Mouse (Mus musculus) left cerebral cortex, postnatal 36 days (tissue): ENCODE results near the gene Rpa2. TPM values are rescaled to one million over a fixed set of nuclear protein-coding genes. Genes with fewer than 3 reads are reported as not detected.

Experiments used
- DNase-seq, 2 experiments: peaks; one replicate each; pipeline ENCODE4 v3.0.0; 2021 to 2022; ENCODE audit warnings: low spot score in 2 of 2, mixed read lengths in 1 of 2
- intact Hi-C: fragments of 180-260 bp; cut with DNase I; formaldehyde crosslinking; loops from one replicate; pipeline ENCODE4 v1.15.1; 2025
- total RNA-seq, 2 experiments: library from RNA; stranded (reverse); gene quantifications; 2 replicates each; pipeline ENCODE4 v1.2.3; 2021

The Rpa2 gene
- total RNA-seq, 2 experiments from 2014 or later, result 13.3 to 14.9 TPM

DNA sequence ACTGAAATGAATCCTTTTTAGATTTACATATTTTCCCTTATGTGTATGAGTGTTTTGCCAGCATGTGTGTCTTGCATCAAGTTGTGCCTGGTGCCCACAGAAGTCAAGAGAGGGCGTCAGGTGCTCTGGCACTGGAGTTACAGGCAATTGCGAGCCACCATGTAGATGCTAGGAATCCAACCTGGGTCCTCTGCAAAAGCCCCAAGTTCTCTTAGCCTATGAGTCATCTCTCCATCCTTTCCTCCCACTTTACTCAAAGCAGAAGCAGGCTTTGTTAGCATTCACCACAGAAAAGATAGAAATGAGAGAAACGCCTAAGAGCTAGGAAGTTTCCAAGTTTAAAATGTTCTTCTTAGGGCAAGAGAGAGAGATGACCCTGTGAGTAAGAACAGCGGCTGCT lies 31.7 kb downstream of the Rpa2 start:
- DNase-seq, result no peak
- intact Hi-C loops, result no loop called here

DNA sequence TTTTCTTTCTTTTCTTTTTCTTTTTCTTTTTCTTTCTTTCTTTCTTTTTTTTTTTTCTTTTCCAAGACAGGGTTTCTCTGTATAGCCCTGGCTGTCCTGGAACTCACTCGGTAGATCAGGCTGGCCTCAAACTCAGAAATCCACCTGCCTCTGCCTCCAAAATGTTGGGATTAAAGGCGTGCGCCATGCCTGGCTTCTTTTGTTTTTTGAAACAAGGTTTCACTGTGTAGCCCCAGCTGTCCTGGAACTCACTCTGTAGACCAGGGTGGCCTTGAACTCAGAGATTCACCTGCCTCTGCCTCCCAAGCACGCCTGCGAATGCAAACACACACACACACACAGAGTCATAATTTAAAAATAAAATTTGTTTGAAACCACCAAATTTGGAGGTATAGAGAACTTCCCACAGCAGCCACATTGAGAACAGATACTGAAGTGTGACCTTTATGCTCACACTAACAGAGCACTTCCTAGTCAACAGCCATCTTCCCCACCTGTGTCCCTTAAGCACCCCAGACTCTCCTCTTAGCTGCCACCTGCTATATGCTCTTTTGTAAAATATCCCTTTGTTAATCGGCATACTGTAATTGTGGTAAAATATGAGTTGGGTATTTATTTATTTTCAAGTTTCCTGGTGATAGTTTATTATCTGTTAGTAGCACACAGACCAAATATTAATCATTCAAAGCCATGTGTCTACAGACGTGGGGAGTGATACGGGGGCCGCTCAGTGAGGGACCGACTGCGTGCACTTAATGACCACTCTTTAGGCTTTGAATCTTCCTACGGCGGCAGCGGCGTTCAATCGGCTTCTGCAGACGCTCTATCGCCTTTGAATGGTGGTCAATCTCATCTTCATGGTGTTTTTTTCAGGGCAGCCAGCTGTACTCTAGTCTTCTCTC lies 33.3 kb downstream of the Rpa2 start:
- intact Hi-C loops, result no loop called here
- DNase-seq, result no peak

DNA sequence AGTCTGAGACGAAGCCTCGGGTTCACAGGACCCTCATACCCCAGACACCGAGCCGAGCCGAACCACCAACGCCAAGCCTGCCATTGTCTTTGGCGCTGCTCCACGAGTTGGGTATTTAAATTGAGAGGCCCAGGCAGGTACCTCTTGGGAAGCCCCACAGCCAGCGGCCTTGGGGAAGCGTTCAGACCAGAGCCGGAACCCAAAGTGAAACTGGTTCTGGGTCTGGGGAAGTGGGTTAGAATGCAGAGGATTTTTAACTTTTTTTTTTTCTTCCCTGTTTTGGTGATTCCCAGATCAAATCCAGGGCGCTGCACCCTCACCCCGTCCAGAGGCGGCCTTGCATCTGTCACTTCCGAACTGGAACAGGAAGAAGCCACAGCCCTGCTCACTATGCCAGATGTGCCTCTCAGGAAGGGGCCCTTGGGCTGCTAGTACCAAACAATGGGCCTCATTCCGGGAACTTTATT lies 34.1 kb downstream of the Rpa2 start:
- DNase-seq, result no peak
- intact Hi-C loops, result no loop called here

DNA sequence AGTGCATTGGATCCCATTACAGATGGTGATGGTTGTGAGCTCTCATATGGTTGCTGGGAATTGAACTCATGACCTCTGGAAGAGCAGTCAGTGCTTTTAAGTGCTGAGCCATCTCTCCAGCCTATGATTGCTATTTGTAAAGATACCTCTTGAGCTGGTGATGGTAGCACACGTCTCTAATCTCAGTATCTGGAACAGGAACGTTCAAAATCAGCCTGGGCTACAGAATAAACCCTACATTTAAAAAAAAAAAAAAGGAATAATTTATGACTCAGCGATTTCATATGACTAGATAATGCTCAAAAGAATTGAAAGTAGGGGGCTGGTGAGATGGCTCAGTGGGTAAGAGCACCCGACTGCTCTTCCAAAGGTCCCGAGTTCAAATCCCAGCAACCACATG lies 35.1 kb downstream of the Rpa2 start:
- DNase-seq, result no peak
- intact Hi-C loops, result no loop called here

DNA sequence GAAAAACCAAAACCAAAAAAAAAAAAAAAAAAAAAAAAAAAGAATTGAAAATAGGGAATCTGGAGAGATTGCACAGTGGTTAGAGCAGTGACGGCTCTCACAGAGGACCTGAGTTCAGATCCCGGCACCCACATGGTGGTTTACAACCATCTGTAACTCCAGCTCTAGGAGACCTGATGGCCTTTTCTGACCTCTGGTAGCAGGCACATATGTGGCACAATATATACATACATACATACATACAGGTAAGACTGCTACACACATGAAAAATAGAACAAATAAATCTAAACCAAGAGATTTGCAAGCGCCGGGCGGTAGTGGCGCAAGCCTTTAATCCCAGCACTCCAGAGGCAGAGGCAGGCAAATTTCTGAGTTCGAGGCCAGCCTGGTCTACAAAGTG lies 35.7 kb downstream of the Rpa2 start:
- DNase-seq, result no peak
- intact Hi-C loops, result no loop called here

DNA sequence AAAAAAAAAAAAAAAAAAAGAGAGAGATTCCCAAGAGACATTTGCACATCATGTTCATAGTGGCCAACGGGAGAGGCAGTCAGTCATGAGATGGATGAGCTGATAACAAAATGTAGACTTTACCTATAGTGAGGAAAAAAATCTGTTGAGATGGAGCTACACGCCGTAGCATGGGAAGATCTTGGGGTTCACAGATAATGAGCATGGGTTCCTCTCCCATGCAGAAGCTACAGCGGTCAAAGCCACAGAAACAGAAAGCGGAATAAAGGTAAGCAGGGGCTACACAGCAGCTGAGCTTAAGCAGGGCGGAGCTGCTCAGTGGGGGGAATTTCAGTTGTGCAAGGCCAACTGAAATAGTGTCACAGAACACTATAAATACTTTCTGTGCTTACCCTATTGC lies 36.2 kb downstream of the Rpa2 start:
- intact Hi-C loops, result no loop called here
- no peak for DNase-seq

DNA sequence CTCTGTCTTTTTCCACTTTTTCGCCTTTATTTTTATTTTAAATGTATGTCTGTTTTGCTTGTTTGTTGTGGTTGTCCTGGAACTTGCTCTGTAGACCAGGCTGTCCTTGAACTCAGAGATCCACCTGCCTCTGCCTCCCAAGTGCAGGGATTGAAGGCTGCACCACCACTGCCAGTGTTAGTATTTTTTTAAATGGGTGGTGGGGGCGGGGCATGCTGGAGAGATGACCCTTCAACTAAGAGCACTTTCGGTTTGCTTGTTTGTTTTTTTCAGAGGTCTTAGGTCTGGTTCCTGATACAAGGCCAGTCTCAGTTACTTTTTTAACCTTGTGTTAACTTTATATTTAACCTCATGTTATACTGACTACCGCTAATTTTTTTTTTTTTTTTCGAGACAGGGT lies 37.0 kb downstream of the Rpa2 start:
- intact Hi-C loops, result no loop called here
- no peak for DNase-seq

DNA sequence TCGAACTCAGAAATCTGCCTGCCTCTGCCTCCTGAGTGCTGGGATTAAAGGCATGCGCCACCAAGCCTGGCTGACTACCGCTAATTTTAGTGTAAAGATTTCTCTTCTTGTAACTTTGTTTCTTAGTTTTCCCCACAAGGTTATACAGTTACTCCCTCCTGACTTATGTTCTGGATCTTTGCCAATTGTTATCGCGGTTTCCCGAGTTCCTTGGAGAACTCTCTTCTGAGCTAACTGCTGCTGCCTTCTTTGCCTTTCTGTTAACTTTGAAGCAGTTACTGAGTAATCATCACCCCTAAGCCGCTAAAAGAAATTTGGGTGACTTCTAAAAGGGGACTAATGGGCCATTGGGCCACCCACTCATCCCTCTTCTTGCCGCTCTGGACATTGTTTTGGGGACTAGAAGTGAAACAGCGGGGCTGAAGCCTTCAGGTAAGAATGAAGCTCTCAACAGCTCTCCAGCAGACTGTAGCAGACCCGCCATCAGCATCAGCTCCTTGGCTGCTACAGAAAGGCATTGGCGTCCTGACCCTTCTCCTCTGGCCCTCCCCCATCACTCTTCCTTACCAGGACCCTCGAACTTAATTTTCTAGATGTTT lies 37.6 kb downstream of the Rpa2 start:
- no peak for DNase-seq
- intact Hi-C loops, result no loop called here

DNA sequence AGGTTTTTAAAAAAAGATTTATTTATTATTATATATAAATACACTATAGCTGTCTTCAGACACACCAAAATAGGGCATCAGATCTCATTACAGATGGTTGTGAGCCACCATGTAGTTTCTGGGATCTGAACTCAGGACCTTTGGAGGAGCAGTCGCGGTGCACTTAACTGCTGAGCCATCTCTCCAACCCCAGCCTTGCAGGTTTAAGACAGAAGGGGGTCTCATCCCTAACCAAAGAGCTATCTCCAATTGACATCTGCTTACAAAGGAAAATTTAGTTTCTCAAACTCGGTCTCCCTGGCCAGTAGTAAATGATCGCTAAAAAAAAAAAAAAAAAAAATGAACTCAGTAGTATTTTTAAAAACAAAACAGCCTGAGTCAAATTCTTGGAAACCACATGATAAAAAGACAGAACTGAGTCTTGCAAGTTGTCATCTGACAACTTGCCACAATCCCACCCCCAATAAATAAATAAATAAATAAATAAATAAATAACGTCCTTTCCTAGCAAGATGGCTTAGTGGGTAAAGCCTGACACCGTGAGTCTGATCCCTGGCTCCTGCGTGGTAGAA lies 38.6 kb downstream of the Rpa2 start:
- DNase-seq, result no peak
- intact Hi-C loops, result no loop called here

DNA sequence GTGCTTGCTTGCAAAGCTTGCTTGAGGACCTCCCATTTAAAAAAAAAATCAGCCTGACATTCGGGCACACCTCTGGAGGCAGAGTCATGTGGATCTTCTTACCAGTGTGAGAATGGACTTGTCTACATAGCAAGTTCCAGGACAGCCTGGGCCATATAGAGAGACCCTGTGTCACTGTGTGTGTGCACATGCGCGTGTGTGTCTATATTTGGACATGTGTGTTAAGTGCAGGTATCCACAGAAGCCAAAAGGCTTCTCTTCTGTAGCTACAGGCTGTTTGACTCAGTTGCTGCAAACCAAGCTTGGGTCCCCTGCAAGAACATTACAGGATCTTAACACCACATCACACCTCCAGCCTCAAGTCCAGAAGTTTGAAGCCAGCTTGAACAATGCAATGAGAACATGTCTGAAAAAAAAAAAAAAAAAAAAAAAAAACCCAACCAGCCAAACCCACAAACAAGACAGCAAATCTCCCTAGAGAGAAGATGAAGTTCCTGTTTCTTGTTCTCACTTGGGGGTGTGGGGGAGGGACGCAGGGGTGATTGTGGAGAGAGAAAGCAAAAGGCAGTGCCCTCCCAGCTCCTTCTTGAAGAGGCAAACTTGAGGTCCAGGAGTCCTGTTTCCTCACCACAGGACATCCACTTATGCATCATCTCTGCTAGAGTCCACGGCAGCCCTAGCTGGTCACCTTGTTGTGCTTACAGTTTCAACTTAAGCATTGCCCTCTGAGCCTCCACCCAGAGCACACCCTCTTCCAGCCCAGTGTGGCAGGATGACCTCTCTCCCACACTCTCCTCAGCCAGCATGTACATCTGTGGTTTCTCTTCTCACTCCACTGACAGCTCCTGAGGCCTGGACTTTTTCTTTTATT lies 39.9 kb downstream of the Rpa2 start:
- intact Hi-C loops, result no loop called here
- DNase-seq, result no peak

DNA sequence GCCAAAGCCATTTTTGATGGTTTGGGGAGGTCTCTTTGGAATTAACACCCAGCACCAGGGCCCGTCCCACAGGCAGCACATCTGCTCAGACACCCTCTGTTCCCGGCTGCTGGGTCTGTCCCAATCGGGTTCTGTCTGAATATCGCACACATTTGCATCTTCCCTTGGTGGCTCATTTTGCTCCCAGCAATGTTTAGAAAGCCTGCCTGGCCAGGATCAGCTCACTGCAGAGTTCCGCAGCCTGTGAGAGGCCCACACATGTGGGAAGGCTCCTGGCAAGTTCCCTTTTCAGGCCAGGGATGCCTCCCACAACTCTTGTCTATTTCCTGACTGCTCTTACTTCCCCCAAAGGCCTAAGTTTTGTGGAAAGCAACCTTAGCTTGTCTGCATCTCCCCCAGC lies 41.5 kb downstream of the Rpa2 start:
- peak; percentile 70 to 80 for DNase-seq
- intact Hi-C loops, result no loop called here

DNA sequence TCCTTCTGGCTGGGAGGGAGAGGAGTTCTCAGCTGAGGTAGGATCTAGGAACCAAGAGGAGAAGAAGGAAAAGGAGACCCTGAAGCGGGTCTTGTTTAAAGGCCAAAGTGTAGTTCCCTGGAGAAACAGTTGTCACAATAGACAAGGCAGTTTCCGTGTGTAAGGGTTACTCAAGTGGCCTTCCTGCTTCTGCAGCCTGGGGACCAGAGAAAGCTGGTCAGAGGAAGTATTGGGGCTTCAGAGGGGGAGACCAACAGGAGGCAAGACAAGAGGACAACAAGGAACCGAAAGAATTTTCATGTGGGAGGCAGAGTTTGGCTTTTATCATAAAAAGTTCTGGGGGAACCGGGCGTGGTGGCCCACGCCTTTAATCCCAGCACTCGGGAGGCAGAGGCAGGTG lies 48.3 kb downstream of the Rpa2 start:
- intact Hi-C loops, result no loop called here
- no peak for DNase-seq

DNA sequence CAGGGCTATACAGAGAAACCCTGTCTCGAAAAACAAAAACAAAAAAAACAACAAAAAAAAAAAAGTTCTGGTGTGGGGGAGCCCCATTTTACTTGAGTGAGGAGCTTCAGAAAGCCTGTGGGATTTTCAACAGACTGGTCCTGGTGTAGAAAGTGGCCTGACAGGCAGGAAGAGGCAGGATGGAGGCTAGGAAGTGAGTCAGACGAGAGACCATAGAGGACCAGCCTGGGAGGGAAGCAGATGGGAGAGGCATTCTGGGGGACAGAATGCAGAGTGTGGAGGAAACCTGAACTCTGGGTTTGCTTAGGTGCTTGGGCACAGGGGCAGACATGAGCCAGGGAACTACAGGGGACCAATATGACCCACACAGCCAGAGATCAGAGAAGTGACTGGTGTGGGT lies 48.7 kb downstream of the Rpa2 start:
- no peak for DNase-seq
- intact Hi-C loops, result no loop called here

DNA sequence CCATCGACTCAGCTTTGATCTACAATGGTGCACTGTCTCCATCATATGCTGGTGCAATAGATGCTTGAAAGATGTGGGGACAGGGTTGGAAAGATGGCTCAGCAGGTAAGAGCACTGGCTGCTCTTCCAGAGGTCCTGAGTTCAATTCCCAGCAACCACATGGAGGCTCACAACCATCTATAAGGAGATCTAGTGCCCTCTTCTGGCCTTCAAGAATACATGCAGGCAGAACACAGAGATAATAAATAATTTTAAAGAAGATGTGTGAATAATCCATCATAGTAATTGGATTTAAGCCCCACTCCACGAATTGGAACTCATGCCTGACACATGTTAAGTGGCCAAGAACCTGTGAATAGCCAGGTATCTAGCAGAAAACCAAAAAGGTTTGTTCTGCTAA lies 50.3 kb downstream of the Rpa2 start:
- intact Hi-C loops, result no loop called here
- DNase-seq, result no peak

DNA sequence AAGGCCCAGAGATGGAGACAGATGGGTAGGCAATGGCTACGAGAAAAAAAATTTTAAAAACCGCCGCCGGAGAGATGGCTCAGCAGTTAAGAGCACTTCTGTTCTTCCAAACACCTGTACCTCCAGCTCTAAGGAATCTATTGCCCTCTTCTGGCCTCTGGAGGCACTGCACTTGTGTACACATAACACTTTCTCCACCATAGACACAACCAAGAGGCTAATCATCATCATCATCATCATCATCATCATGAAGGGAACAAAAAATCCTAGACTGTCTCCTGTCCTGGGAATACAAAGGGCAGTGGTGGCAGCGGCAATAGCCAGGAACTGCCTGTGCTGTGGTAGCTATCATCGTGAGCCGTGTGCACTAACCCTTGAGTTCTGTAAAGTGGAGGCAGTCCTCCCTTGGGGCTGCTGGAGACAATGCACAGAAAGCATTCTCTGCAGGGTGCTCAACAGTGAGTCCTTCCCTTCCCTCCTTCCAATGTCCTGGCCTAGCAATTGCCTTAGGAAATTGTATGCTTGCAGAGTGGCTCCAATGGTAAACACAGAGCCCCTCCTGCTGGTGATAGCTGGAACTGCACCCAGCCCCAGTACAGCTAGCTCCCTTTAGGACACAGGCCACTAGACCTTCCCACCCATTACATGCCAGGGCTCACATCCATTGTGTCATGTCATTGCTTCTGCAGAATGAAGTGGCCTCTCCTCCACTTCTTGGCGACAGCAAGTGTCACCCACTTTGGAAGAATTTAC lies 55.7 kb downstream of the Rpa2 start:
- intact Hi-C loops, result loop anchor here (2.0 kb wide), 1 partner anchor 45 kb away; no protein-coding TSS in a partner anchor
- DNase-seq, result peak; percentile 59 to 66
